Mouse (Mus musculus) spleen, embryonic (tissue): ENCODE results near the gene D130052B06Rik.

ENCODE experiments used
- CTCF ChIA-PET: fragments of 350-600 bp; sonication (Branson Sonifier 250); formaldehyde crosslinking; loops from one replicate; lab custom pipeline; 2022; lab: Charles Lee

Gene D130052B06Rik

DNA sequence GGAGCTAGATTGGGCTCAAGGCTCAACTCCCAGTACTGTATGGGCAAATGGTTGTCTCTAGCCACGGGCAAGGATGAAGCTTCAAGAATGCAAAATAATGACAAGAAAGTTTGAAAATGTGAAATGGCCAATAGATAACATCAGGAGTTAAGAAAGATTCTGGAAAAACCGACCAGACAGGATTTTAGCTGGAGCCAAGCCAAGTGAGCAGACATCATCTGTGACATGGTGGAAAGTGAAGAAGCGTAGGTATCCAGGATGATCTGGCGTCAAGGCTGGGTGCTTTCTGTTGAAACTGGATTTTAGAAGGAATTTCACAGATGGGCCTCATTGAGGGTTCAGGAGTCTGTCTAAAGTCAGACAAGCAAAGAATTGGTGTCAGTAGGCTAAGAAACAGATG is at the start of gene D130052B06Rik:
Gene D130052B06Rik, plus strand, starts transcription at position 317 of the 400 bp plus-strand sequence.
- CTCF ChIA-PET = no interaction called here

DNA sequence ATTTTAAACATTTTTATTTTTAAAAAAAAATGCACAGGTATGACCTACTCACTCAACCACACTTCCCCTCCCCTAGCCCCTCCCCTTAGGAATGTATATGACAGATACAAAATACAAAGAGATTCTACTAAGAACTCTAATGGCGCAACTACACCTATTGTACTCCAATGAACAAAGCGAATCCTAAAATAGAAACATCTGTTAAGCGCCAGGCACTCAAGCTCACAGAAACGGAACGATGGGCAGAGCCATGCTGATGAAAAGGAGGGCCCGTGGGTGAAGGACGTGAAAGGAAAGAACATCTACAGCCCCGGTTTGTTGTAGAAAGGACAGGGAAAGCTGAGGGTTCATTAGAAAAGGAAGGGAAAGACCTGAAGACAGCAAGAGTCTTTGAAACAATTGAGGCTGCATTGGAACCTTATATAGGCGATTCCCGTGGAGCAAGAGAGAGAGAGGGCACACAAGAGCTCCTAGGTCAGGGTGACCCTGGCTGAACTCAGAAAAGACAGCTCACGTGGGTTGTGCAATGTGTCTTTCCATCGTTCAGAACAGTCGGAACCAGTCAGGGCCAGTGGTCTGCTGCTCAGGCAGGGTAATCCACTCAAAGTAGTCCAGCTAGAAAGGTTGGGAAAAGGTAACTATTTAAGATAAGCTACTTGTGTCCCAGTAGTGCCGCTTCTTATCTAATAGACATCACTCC is 48.1 kb upstream of the D130052B06Rik start:
- CTCF ChIA-PET = no interaction called here

DNA sequence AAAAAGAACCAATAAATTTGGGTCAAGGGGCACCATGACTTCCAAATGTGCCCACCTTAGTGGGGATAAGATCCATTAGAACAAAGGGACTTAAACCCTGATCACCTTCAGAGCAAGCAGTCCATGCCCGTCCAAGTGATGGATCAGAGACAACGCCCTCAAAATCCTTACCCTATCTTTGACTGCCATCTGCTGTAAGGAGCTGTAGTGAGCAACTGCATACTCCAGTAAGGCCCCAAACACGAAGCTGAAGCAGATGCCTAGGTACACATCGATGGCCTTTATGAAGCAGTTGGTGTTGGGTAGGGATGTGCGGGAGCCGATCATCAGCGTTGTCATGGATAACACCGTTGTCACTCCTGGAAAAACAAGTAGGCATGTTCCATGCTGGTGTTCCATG is 45.0 kb upstream of the D130052B06Rik start:
- CTCF ChIA-PET = interaction anchor here (0.6 kb wide), 1 partner anchor 390 kb away, joined by 5 read pairs; no protein-coding TSS in a partner anchor

DNA sequence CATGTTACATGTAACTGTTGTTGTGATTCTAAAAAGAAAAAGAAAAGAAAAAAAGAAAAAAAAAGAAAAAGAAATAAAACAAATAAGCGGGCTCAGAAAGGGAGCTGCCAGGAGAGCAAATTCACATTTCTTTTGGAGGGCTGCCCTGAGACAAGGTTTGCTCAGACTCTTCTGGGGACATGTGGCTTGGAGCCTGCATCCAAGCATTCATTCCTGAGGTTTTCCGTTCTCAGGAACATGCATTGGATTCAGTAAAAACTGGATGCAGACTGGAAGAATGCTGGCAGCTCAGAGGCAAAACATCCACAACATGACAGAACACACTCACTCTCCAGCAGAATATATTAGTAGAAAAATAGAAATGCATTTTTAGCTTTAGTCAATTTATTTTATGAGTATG is 35.2 kb upstream of the D130052B06Rik start:
- CTCF ChIA-PET = no interaction called here

DNA sequence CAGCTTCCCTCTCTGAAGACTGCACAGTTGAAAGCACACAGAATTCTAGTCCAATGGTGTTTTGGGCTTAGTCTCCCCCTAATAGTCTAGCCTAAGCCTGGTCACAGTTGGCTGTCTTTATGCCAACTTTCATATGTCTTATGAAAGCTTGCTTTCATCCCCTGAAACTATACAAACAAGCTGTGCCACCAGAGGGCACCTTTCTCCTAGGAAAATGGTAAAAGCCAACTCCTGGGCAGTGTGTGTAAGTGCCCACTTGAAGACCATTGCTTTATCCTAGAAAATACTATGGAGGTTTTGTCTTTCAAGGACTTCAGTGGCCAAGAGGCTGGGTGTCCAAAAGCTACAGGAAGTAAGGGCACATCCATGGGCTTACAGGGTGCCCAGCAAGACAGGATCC is 28.7 kb upstream of the D130052B06Rik start:
- CTCF ChIA-PET = no interaction called here

DNA sequence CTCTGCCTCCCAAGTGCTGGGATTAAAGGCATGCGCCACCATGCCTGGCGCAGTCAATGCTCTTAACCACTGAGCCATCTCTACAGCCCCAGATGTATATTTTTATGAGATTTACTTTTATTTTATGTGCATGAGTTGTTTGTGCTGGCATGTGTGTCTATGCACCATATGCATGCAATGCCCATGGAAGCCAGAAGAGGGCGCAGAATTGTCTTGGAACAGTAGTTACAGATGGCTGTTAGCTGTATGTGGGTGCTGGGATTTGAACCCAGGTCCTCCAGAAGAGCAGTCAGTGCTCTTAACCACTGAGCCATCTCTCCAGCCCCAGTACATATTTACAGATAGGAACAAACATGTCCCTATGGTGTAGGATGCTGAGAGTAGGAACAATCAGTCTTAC is 24.2 kb upstream of the D130052B06Rik start:
- CTCF ChIA-PET = no interaction called here

DNA sequence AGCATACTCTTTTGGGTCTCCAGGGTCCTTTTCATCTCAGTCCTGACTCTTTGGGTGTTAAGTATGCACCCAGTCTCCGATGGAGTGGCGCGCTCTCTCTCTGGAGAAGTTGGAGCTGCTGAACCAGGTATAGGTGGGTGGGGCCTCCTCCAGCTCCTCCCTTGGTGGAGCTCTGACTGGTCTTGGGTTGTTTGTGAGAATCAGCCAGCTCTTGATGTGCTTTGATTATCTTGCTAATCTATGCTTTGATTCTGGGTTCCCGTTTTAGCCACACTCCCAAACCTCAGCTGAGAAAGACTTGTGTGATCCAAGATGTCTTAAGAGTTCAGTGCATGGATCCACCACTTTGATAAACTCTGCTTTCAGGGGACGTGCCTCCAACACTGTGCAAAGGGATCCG is 20.2 kb upstream of the D130052B06Rik start, which contains the start of gene Gabrp:
Gene Gabrp, minus strand, starts transcription at position 101 of the 400 bp plus-strand sequence.
- CTCF ChIA-PET = no interaction called here

DNA sequence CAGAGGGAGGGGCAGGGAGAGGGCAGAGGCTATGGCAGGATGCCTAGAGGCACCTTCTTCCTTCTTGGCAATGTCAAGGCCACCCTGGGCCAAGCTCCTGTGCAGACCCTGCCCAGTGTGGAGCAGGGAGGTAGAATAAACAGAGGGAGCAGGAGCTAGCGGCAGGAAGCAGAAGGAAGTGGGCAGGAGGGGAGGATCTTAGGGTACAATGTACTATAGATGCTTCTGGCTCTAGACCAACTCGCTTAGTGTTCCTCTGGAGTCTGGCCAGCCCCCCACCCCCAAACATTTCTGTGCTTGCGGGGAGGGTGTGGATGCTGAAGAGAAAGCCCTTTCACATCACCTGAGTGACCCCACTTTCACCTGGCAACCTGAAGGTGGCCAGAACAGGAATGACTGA is 19.5 kb upstream of the D130052B06Rik start:
- CTCF ChIA-PET = no interaction called here

DNA sequence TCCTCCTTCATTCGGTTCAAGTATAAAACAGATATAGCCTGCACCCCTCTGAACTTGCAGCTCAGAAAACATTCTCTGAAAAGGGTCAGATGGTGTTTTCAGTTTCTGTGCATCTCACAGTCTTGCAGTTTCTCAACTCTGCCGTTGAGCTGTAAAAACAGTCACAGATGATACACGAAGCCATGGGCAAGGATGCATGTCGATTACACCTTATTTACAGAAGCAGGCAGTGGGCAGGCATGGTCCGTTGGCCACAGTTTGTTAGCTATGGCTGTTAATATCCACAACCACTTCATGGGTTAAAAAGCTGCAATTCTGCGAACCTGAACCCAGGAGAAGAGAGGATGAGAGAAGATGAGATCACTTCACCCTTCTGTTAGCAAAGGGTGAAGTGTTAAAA is 12.5 kb upstream of the D130052B06Rik start:
- CTCF ChIA-PET = no interaction called here

DNA sequence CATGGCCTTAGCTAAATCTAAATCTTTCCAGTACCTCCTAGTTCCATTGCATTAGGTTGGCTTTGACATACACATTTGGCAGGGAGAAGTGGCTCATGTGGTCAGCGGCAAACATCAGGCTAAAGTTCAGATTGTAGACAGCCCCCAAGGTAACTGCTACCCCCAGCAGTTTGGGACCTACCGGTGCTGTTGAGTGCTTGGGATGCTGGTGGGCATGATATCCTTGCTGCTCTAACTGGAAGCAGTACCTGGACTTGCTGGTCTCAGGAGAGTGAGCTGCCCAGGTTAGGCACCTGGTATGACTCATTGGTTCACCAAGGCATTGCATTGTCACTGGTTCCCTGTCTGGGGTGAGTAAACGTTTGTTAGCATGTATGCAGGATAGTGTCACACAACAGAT is 8.3 kb upstream of the D130052B06Rik start:
- CTCF ChIA-PET = no interaction called here

DNA sequence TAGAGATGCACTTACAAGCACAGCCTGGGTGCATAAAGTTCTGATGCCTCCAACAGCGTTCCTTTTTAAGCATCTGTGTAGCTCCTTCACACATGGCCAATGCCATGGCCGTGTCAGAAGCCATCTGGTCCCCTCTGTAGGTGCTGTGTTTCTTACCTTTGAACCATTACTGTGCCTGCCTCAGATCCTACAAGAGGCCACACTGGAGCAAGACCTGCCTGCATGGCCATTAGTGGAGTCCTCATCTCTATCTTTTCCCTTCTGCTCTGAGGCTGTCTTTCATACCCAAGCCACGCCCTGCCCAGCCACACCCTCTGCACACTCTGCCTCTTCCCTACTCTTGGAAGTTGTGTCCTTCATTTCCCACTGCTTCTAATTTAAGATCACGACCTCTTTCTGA is 6.3 kb upstream of the D130052B06Rik start:
- CTCF ChIA-PET = no interaction called here

DNA sequence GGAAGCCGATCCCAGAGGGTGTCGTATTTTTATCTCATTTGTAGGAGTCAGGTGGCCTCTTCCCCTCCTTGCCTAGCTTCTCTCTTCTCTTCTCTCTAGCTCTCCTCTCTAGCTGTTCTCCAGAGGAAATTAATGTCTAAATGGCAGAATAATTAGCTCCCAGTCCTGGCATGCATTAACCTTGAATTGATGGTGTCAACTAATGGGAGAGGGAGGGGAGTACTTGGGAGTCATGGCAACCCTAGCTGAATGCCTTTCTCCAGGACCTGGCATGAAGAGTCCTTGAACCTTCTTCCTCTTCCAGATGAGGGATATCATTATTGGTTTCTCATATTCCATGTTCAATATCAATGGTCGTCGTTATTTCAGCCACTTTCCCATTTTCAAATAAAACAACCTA is 2.4 kb upstream of the D130052B06Rik start:
- CTCF ChIA-PET = no interaction called here

DNA sequence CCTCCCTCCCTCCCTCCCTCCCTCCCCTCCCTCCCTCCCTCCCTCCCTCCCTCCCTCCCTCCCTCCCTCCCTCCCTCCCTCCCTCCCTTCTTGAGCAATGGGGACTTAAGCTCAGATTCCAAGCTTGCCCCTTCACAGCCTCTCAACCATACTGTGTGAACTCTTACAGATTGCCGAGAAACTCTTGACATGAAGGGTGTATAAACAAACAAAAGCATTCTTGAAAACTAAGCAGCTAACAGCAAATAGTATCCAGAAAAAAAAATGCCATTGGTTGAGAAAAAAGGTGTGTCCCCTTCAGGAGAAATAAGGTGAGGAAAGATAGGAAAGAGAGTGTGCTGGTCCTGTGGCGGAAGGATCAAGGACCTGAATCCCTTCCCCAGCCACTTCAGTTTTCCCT is 4.1 kb downstream of the D130052B06Rik start:
- CTCF ChIA-PET = no interaction called here

DNA sequence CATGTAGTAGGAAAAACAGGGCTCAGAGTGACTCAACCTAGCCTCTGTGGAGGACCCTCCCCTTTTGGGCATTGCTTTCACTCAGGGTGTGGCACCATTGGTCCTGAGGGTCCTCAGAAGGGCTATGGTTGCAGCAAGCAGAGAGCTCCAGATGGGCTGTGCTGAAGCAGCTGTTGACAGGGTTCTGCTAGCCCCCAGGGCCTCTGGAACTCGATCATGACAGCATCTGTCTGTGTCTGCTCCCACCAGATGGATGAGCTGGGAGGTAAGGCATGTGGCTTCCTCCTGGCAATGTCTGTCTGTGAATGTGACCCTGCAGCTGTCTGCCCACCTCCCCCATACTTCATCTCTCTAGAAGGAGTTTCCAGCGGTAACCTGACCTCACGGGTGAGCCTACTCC is 8.7 kb downstream of the D130052B06Rik start:
- CTCF ChIA-PET = no interaction called here

DNA sequence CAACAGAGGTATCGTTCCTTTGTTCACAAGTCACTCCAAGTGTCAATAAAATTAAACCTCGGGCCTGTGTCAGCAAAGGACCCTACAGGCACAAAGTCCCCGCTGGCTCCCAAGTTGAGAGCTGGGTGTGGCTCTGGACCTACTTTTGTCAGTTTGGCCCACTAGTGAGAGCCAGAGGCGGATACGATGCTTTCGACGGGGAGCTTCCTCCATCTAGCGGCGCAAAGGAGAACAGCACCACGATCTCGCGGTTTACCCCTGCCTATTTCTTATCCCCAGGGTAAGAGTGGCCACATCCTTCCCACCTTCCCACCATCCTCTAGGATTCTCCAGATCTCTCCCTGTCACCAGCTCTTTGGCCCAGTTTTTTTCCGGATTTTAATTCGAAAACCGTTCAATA is 15.1 kb downstream of the D130052B06Rik start:
- CTCF ChIA-PET = no interaction called here

DNA sequence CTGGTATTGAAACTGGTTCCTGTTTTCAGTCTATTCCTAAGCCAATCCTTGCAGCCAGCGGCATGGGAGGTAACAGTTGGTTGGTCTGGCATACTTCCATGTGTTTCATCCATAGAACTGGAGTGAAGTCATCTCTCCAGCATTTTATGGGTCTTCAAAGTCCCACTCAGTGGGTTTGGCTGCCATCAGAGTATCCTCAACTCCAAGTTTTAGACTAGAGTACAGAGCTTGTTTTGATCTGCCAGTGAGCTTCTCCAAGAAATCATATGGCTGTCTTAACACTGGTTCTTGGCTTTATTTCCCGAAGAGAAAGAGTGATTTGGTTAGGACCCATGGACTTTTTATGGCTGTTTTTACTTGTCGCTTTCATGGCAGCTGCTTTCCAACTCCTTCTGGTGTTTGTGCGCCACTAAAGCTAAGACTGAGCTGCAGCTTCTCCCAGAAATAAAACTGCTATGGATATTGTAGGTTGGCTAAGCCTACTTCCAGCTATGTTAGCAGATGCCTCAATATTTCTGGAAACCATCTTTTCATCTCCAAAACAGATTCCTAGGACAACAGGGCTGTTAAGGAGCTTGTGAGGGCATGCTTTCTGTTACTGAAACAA is 28.1 kb downstream of the D130052B06Rik start:
- CTCF ChIA-PET = no interaction called here

DNA sequence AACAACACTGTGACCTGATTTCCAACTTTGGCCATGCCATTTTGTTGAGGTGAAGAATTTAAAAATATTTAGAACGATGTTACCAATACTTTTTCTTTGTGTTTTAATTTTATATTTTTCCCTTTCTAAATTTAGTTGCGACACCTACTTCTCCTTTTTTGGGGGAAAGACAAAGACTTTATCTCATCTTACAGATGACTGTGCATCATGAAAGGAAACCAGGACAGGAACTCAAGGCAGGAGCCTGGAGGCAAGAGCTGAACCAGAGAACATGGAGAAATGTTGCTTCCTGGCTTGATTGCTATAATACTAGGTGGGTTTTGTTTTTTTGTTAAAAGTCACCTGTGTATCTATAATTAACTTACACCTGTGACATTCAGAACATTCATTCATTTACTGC is 38.0 kb downstream of the D130052B06Rik start:
- CTCF ChIA-PET = no interaction called here

DNA sequence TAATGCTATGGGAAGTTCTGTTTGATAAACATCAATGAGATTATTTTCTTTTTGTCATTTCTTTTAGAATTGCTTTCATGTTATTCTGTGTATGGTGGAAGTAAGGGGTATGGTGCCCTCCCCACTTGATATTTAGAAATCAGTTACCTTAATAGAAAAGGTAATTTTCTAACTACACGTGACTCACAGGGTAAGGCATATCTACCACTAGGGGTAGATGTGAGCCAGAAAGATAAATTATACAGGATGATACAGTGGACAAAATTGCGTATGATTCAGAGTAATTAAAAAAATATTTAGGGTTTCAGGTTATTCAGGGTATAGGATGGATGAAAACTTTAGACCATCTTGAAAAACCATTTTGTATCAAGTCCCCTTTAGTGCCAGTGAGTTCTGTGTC is 50.3 kb downstream of the D130052B06Rik start:
- CTCF ChIA-PET = no interaction called here

DNA sequence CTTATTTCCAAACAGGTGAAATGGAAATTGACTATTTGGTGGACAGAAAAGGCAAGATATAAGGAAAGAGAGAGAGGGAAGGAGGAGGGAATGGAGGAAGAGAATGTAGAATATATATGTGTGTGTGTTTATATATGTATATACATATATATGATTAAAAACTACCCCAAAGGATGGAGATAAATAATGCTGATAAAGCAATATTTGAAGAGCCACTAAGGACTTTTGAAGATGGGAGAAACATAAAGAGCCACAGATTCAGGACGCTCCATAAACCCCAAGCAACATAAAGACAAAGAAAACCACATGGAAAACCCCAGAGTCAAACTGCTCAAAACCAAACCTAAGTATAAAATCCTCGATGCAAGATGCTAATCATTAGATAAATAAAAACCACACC is 55.4 kb downstream of the D130052B06Rik start:
- CTCF ChIA-PET = no interaction called here

DNA sequence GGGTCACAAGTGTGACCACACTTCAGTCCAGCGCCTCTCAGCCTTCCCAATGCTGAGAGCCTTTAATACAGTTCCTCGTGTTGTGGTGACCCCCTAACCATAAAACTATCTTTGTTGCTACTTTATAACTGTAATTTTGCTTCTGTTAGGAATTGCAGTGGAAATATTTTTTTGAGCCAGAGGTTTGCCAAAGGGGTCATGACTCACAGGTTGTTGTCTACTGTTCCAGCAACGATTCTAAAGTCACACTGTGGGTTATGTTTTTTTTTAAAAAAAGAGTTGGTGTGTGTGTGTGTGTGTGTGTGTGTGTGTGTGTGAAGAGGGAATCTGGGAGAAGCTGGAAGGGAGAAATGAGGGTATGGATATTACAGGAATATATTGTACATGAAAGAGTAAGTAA is 56.1 kb downstream of the D130052B06Rik start:
- CTCF ChIA-PET = no interaction called here

DNA sequence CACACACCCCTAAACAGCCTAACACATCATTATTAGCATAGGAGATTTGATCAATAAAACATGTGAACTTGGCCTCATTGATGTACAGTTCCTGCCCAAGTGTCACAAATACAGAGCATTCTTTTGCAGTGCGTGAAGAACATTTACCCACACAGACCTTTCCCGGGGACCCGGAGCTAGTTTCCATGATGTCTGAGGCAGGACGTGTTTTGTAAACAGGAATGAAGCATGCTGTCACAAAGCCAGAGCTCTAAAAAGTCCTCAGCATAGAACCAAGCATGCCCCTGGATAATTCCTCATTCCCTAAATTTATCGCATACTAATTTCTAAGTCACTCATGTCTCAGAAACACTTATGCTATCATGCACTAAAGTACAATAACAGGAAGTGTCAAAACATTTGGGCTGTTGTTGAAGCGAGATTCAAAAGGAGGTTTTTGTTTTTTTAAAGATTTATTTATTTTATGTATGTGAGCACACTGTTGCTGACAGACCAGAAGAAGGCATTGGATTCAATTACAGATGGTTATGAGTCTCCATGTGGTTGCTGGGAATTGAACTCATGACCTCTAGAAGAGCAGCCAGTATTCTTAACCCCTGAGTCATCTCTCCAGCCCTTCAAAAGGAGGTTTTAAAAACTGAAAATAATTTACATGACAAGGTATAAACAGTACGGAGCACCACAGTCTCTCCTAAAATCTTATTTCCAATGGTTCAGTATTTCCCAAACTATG is 56.9 kb downstream of the D130052B06Rik start:
- CTCF ChIA-PET = no interaction called here

DNA sequence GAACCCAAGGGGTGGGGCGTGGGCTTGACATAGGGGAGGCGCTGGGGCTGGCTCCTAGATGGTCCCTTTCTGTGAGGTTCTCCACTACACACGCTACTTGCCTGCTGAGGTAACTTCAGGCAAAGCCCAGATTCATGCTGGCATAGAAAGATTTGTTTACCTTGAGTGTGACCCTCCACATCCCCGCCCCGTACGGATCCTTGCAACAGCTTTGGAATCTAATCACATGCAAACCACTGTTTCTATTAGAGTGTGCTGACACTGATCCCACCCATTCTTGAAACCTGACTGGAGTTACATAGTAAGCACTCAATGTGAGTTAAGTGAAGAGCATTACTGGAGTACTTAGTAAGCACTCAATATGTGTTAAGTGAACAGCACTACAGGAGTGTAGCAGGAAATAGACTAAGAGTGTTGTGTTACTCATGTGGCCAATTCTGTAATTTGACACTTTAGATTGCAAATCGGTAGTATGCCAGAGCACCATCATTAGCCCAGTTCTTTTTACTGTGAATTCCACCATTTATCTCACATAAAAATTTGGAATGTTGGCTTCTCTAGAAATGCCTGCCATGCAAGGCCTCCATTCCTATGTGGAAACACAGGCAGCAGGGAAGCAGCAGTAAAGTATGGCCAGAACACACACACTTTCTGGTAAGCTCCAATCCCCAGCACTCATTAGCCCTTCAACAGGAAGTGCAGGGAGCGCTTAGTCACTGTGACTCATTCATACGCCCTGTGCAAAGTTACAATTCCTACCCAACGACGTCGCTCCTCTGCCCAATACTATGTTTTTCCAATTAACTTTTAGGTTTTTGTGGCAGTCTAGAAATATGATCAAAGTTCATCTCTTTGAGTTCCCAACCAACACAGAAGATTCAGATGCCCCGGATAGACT is 61.2 kb downstream of the D130052B06Rik start:
- CTCF ChIA-PET = no interaction called here
